In the genomic region with DNA sequence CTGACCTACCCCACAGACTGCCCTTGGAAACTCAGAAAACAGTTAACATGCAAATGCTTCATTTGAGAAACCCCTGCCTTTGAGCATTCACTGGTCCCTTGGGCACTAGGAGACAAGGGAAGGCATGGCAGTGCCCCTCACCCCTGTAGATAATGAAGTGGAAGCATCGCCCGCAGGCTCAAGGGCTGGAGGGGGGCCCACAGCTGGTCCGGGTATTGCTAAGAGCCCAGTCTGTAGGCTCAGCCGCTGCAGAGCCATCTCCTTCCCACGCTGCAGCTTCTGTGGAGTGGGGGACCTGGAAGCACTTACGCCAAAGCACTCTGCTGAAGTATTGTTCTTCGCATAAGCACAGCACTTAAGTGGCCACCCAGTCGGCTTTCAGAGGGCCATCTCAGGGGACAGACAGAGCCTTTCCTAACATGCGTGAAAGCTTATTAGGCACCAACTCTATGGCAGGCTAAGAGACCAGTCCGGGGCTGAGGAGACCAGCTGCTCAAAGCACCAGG, we compare ENCODE assay signal across 9 mouse cellular contexts. TPM values are rescaled to one million over a fixed set of nuclear protein-coding genes. Genes with fewer than 3 reads are reported as not detected.
DNase-seq lines count a peak whose midpoint lies in the region; ATAC-seq and TF ChIP-seq lines count a peak whose summit lies in the region.
"Had no signal": no experiment of that assay in that cellular context is flagged by ENCODE, and none has a peak within 500 bp of the region (broad histone marks: within the 10 kb centered on the region; RNA-seq: fewer than 3 reads in every experiment).

No protein-coding gene starts in this region.

- no peak overlapping the region for H3K27ac ChIP-seq in lung, embryonic 14.5 days (ENCODE audit: low read depth)
- H3K27ac ChIP-seq: macrophage had no signal

- H3K27me3 ChIP-seq in lung, embryonic 14.5 days (ENCODE audit: insufficient read depth, low read length) = no peaks in the 10 kb centered on the region

- DNase-seq in right cerebral cortex, adult 18-20 months = peak; percentile 33
- no peak for DNase-seq in right cerebral cortex, postnatal 36 days (ENCODE audit: low spot score in 2 of 2)
- DNase-seq in gastrocnemius, postnatal 25 days = peak; percentile 9
- peak; percentile 27 for DNase-seq in lung, embryonic 14.5 days
- DNase-seq in right cerebral cortex, postnatal 25 days = peak; percentile 32
- DNase-seq in ovary, postnatal 10 days (ENCODE audit: low spot score) = no peak

- H3K9ac ChIP-seq in lung, embryonic 14.5 days = no peak overlapping the region

- H3K4me1 ChIP-seq in lung, embryonic 14.5 days (ENCODE audit: insufficient read depth) = no peaks in the 10 kb centered on the region

- 31% methylated on average over 10 of the region's 10 CpGs for WGBS in lung, embryonic 14.5 days

- no peaks in the 10 kb centered on the region for H3K36me3 ChIP-seq in lung, embryonic 14.5 days (ENCODE audit: insufficient read depth)

- ATAC-seq in lung, embryonic 14.5 days (ENCODE audit: insufficient read depth) = 0 out of 2 replicates have a peak, but pooled peaks have one; percentile 10
- ATAC-seq in granulocyte monocyte progenitor cell, adult 5-6 weeks (replicated peaks; ENCODE audit: poor library complexity, severe bottlenecking) = no peak
- ATAC-seq in megakaryocyte-erythroid progenitor cell, adult 5-6 weeks (replicated peaks; ENCODE audit: low FRiP score, low TSS enrichment, poor library complexity, severe bottlenecking) = no peak

- no peak overlapping the region for H3K4me3 ChIP-seq in lung, embryonic 14.5 days (ENCODE audit: low read depth, low read length)

- peak overlapping the region; percentile 3; the same call in 1 of the 2 replicates for H3K4me2 ChIP-seq in lung, embryonic 14.5 days

- no peaks in the 10 kb centered on the region for H3K9me3 ChIP-seq in lung, embryonic 14.5 days (ENCODE audit: low read depth, low read length)

- no peak for TF ChIP-seq CTCF in lung, embryonic 14.5 days (IDR thresholded peaks at IDR 0.05; ENCODE audit: low read depth)

RNA-seq across cellular contexts. Expression of a gene that starts 35.2 kb away (rescaled TPM):
- total RNA-seq in gastrocnemius, postnatal 25 days (2021) = 10 to 100 TPM; 36.4 to 39.8 TPM
- 43.0 and 48.5 TPM in 2 replicates for polyA plus RNA-seq in lung, embryonic 14.5 days (2014; fragmentation: Nextera tagmentation; extraction: Ambion mirVana)
- total RNA-seq in granulocyte monocyte progenitor cell, adult 5-6 weeks (2014; fragmentation: Nextera tagmentation) = 58.8 and 61.4 TPM in 2 replicates
- 7.8 and 10.1 TPM in 2 replicates for total RNA-seq in granulocyte monocyte progenitor cell, adult 5-6 weeks (2017)
- 27.6 and 65.7 TPM in 2 replicates for total RNA-seq in megakaryocyte-erythroid progenitor cell, adult 5-6 weeks (2014; fragmentation: Nextera tagmentation)
- 9.7 and 16.9 TPM in 2 replicates for total RNA-seq in megakaryocyte-erythroid progenitor cell, adult 5-6 weeks (2017)

Comparison
In these comparisons a context has a peak if more than half of its experiments do, and no peak if none do; other contexts are left out.
1. DNase-seq: peak in right cerebral cortex, adult 18-20 months (single experiment), gastrocnemius, postnatal 25 days (single experiment), lung, embryonic 14.5 days (single experiment) and right cerebral cortex, postnatal 25 days (single experiment); none in right cerebral cortex, postnatal 36 days (0 of 2) and ovary, postnatal 10 days (single experiment).